Mouse (Mus musculus) kidney, postnatal 36 days (tissue): ENCODE results near the gene Ebf1.
A peak's percentile ranks its signal among the peaks of the same experiment; 100 is the strongest.

ENCODE experiments used
- DNase-seq, 2 experiments: peaks; one replicate each; pipeline ENCODE4 v3.0.0; 2021 to 2022; ENCODE audit warnings: mixed read lengths in 2 of 2

Ebf1 gene

DNA sequence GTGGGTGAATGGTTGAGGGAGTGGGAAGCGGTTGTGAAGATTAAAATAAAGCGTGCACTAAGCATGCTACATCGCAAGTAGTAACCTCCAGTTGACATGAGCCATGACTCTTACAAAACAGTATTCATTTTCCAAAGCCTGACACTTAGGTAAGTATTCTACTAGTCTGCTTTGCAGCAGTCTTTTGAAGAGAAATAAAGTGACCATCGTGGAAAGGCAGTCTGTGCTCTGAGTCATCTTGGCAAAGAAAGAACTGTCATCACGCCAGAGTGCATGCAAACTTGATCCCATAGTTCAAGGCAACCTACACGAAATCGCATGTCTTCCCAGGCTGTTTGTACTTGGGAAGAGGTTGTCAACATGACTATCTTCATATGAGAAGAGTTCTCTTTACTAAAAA lies 237.4 kb downstream of the Ebf1 start:
- no peak for DNase-seq

DNA sequence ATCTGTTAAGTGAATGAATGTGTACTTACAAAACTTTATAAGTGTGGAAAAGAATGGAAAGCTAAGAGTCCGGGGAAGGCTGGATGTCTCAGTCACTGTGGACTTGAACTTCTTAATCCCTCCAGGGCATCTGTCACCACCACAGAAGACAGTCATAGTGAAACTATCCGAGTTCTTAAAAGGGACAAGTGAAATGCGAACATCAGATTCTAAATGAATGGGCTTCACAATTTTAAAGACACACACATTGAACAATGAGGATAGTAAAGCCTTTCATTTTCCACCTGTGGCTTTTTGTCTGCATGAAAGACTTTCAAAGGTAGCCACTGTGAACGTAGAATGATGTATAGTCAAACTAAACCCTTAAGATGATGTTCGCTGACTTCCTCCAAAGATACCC lies 244.0 kb downstream of the Ebf1 start:
- no peak for DNase-seq

DNA sequence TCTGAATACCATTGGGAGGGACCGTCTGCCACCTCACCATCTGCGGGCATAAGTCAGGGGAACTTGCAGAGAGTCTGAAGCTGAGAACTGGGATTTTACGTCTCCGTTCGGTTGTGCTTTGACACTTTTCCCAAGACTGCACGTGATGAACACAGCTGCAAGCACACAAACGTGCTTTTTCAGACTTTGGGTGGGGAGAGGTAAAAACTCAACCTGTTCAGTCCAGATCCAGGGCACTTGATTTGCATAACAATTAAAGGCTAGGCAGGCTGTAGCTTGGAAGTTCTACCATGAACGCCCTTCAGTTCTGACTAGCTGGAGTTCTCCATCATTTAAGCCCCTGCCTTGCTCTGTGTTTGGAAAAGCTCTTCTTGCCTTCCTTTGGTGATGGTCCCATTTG lies 246.8 kb downstream of the Ebf1 start:
- DNase-seq, result no peak

DNA sequence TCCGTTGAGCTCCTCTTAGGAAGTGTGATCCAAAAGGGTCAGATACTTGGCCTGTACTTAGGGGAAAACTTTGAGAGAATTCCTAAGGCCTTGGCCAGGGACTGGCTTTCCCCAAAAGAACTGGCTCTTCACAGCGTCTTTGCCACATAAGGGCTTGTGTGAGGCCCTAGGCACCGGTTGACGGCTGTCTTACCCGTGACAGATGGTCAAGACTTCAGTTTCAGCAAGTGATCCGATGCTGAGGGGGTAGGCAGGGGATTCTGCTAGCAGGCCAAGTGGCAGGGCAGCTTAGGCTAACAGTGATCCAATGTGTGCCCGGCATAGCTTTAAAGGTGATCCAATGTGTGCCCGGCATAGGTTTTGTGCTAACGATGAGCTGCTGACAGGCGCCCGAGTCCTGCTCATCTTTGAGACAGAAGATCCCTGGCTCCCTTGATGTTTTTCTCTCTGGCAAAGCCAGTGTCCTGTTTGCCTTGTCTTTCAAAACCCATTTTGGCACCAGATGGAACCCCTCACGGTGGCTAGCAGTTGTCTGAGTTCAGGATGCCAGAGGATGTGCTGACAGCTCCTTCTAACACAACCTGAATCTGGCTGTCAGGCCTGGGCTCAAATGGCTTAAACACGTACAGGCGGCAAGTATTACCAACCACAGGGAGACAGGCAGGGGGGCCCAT lies 249.5 kb downstream of the Ebf1 start:
- DNase-seq, result peak in 1 of 2 experiments; percentile 2

DNA sequence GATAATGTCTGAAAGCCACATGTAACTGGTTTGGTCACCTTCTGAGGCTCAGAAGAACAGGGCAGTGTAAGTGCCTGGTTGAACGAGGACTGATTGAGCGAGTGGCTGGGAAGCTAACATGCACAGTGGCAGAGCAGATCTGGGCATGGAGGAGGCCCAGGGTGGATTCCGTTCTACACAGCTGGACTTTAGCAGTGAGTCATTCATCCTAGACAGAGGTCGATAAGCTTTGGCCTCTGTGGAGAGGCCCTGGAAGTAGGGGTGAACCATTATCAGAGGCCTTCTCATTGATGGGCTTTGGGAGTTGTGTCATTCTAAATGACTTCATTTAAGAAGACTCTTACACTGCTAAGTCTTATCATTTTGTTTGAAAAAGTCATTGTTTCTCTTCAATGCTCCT lies 250.3 kb downstream of the Ebf1 start:
- peak in 1 of 2 experiments; percentile 4 for DNase-seq

DNA sequence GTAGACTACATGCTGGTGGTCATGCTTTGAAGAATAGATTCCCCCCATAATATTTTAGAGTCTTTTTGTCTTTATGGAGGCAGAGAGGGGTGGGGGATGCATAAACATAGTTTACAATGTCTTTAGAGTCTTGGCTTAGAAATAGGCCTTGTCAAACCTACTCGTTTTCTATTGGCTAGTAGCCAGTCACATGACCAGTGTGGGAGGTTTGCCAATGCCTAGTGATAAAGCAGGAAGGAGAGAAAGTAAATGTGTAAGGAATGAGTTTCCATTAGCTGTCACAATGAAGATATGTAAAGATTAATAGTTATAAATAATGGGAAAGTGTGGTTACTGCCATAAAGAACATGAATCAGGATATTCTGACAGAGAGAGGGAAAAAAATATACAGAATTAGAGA lies 256.8 kb downstream of the Ebf1 start:
- DNase-seq, result no peak

DNA sequence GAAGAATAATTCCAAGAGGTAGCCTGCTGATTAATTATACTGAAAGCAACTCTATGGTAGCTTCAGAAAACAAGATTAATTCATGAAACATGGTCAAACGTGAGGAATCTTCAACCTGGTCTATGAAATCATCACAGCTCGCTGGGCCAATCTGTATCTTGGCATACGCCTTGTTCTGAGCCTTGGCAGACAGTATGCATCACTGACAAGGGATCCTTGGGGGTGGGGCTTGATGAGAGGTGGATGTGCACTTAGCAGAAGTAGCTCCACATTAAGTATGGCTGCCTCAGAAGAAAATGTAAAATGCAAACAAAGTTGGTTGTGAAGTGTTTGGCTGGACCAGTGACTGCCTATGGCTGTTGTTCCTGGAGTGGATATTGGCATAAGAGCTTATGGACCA lies 258.1 kb downstream of the Ebf1 start:
- no peak for DNase-seq

DNA sequence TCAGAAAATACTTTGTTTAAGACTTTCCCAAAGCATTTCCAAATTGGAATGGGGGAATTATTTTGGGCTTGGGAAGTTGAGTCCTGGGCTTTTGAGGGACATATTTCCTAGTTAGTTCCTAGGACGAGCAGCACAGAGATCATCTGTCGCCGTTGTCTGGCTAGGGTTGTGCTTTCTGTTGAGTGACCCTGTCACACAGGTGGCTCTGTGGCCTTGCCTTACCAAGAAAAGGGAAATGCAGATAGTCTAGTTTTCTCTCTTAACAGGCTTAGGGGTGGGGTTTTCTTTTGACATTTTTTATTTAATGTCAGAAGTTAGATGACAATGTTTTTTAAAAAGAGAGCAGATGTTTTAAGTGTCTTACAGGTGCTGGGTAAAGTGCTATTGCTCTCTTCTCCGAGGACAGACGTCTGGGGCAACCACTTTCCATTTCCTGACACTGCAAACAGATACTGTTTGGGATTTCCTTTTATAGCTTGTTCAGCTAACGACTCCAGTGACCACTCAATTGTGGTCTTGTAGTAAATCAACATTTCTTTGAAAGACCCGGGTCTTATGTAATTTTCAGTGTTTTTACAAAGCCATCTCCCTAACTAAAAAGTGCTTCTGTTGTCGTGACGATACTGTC lies 264.1 kb downstream of the Ebf1 start:
- no peak for DNase-seq

DNA sequence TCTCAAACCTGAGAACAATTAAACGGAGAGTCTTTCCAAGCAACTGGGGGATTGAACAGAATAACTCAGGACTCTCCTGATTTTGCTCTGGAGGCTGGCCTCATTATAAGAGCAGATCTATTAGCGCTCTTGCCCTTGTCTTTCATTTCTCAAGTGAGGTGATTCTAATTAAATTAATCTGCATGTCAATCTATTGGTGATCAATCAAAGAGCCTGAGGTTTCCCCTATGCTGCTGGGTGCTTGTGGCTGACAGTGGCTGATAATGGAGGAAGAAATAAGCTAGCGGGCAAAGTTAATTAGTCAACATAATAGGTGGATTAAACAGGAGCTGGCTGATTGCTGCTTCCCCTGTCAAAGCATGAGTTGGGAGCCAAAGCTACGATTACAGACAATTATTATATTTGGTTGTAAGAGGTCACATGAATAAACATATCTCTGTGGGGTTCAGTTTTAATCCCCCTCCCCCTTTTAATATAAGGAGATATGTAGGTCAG lies 265.4 kb downstream of the Ebf1 start:
- no peak for DNase-seq

DNA sequence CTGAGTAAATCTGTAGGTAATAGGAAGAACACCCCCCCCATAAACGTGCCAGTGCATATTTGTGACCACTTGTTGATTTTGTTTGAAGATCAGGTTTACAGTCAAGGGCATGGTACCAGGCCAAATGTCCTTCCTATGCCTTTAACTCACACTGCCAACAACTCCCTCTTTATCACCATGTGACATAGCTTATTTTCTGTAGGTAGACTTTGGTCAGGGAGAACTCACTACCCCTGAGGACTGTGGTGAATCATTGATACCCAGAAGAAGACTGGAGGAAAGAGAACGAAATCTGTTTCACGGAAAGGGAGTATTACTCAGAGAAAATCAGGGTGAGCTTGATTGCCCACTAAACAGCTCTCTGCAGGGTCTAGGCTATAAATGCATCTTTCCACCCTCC lies 267.2 kb downstream of the Ebf1 start:
- DNase-seq, result peak in 1 of 2 experiments; percentile 11

DNA sequence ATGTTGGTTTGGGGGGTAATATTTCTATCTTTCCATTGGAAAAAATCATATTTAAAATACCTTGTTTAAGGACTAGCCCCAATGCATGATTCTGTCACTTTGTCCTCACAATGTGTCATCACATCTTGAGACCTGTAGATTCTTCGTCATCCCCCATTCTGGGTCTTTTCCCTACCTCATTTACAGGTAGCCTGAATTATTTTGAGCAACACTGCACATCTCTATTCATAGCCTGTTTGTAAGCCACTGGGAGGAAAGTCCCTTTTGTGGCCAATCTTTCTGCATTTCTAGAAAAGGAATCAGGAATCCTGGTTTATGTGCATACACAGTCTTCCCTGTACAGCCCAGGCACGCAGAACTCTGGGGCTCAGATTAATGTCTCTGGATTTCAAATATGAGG lies 269.8 kb downstream of the Ebf1 start:
- DNase-seq, result no peak

DNA sequence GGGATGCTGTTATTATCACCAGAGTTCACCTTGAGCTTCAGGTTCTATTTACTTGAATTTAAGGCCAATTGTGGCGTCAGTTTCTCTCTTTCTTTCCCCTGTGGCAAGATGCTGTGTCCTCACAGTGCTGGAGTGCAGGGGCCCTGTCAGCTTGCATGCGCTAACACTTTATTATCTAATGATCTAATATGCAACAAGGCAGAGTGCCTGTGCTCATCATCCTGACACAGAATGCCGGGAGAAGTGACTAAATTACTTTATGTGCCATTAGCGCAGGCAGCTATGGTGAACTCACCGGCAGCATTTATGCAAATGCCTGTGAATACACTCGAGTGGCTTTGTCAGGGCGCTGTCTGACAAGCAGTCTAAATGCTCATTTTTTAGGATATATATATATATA lies 270.6 kb downstream of the Ebf1 start:
- no peak for DNase-seq

DNA sequence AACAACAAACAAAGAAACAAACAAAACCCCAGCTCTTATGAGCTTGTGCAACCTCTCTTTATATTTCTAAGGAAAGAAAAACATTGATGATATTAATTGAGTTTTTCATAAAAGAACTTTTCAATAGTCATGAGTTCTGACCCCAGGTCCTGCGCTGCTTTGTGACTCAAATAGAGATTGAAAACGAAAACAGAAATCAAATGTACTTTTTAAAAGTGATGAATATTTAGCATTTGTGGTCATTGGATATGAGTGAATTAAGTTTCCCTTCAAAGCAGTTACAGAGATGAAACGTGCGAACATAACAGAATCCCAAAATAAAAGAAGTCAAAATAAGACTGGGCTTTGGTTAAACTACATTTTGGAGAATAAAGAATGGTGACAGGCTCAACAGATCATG lies 271.3 kb downstream of the Ebf1 start:
- no peak for DNase-seq

DNA sequence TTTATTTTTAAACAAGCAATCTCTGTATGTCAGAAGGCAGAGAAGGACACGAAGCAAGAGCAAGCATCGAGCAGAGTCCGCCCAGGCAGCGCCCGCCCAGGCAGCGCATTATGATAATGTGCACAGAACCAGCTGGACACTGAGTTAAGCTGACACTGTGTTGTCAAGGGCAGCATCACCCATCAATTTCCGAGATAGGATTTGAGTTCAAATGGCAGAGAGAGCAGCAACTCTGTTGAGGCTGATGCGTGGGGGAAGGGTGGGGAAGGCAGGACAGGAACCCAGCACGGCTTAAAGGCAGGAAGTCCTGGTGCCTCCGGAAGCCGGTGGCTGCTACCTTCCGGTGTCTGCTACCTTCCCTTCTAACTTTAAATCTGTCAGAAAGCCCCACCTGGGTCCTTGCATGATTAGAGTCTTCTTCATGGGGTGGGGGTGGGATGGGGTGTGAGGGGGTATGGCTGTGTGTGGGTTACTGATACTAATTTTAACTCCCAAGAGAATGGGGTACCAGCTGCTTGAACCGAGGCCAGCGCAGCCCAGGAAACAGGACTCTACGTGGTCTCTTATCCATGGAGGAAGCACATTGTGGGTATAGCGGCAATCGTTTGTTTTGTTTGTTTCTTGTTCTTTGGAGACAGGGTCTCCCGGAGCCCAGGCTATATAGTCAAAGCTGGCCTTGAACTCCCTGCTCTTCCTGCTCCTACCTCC lies 275.9 kb downstream of the Ebf1 start:
- peak; percentile 43 to 62 for DNase-seq

DNA sequence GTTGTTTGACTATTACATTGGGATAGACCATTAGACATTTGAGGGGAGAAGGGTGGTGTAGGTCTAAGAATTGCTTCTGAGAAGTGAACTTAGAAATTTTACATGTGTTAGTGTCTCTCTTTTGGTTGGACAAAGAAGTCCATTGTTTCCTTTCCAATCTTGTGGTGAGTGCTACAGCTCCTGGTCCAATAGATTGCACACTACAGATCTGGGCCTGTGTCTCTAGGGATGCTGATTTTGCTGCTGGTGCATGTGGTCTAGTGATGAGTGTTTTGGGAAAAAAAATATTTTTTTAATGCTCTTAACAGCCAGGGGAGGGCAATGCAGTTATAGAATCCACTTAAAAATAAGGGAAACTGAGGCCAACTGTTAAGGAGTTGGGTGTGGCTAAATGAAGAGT lies 276.9 kb downstream of the Ebf1 start:
- no peak for DNase-seq

DNA sequence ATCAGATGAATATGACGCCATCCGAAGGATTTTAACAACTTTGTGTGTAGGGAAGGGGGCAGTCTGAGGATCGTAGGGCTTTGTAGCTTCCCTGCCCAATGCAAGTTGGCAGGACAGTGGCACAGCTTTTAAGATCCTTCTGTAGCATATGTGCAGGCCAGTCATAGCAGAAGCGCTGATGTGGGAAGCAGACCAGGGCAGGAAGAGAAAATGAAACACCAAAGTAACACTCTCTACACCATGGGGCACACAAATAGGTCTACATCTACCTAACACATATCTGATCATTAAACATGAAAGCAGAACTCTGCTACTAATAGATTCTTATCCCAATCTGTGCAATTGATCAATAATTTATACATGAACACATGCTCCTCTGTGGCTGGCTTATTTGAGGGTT lies 277.7 kb downstream of the Ebf1 start:
- DNase-seq, result no peak

DNA sequence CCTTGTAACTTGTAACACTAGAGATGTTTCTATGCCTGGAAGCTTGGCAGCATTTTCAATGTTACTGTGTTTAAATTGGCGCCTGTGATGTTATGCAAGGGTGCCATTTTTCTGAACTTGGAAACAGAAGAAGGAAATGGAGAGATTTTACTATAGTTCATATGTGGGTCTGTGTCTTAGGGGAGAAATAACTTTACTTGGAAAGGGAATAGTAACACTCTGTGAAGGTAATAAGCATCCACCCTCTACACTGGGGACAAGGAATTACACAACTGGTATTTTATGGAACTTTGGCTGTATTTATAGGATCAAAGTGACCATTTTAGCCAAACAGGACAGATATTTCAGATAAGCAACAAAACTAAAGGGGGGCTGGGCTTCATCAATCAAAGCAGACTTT lies 278.8 kb downstream of the Ebf1 start:
- DNase-seq, result no peak

DNA sequence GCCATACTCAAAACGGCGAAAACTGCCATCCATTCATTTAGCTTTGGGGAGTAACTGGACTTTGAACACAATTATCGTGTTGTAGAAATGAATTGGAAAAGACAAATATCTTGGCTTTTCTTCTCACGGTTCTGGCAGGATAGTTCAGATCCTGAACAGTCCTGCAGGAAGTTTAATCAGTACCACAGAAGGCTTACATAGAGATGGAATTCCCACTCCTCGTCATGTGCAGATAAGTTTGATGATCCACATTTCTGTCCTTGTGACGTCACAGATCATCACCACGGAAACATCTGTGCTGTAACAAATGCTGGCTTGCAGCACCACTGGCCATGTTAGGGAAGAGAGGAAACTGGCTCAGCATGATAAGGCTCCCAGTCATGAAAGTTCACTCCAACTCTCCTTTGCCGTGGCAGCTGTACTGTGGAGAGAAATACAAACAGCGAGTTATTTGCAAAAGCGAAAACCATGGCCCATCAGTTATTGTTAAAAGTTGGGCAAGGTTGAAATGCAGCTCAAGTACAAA lies 280.1 kb downstream of the Ebf1 start:
- peak; percentile 15 to 25 for DNase-seq

DNA sequence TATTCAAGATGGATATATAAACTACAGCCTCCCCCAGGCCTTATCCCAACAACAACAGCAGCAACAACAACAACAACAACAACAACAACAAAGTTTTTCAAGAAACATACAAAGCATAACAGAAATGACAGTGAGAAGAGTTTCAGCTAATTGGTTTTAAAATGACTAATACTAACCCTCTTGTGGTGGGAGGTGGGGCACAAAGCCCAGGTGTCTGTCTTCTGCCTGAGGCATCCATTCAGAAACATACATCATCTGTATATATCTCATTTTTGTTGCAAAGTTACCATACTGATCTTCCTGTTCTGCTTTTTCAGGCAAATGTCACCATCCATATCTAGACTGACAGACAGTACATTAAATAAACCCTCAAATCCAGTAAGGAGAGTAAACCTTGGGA lies 282.4 kb downstream of the Ebf1 start:
- no peak for DNase-seq

DNA sequence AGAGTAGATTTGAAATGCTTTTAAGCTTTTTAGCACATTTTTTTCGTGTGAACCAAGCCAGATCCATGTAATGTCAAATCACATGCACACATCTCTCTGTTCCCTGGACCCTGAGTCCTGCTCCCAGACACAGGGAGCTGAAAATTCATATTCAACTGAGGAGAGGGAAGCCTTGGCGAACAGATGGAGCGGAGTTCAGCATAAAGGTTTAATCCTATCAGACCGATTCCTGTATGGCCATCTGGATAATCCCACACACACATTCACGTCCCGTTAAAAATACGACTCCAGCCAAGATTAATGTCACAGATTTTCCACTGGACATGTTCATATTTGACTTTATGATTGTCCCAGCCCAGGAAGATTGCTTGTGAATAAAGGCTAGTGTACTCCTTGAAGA lies 282.8 kb downstream of the Ebf1 start:
- DNase-seq, result no peak

DNA sequence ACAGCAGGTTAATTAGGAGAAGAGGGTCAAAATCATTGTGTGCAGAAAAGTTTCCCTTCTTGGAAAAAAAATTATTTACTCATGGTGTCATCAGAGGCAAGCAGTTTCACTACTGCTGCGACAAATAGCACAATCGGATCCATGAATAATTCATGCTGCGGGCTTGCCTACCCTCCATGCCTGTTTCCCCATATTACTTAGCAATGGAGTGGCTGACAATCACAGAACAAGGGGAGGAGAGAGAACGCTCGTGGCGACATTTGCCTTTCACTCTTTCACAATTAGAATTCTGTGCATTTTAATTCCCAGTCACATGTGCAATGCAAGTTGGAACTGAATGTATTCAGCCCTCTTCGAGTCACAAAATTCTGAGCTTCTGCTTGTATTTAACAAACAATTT lies 283.4 kb downstream of the Ebf1 start:
- DNase-seq, result no peak

DNA sequence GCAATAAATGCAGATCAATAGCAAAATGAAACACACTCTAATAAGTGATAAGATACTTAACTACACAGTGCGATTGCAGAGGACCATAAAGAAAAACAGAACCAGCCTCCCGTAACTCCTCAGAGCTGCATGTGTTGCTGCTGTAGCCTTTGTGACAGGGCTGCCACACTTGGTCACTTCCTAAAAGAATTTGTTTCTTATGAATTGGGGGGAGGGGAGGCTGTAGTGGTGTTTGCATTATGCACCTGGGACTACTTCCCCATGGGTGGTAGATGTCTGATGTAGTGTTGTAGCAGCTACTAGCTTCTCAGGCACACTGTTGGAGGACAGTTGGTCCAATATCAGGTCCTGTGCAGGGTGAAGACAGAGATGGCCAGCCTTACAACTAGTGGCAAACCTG lies 284.6 kb downstream of the Ebf1 start:
- DNase-seq, result no peak

DNA sequence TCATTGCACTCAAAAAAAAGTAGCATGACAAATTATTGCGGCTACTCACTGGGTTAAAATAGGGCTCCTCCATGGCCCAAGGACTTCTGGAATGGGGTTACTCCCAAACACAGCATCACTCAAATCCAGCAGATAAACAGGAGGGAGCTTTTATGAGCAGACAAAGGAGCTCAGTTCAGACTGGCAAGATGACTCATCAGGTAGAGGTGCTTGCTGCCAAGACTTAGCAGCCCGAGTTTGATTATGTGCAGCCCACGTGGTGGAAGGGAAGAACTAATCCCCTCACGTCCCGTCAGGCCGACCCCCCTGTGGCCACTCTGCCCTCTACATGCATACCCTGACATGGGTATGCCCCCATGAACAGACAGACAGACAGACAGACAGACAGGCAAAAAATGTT lies 285.0 kb downstream of the Ebf1 start:
- DNase-seq, result no peak

DNA sequence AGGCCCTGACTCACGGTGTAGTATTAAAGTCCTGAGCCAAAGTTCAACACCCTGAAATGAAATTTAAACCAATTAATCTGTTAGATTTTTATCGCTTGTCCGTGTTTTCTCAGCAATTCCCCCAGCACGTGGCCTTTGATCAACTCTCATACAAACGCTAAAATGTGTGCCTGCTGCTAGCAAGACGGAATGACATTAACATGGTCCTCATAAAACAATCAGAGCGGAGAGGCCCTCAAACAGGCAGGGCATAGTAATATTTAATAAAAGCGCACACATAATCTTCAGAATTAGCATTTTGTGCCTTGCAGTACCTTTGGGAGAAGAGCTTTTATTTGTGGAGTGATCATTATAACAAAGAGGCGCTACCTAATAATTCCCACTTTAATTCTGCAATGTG lies 287.0 kb downstream of the Ebf1 start:
- DNase-seq, result no peak
